Mouse (Mus musculus) T-cell, adult 66 days (primary cell): Measurements from ENCODE around the gene Map1b. TPM values are rescaled to one million over a fixed set of nuclear protein-coding genes. Genes with fewer than 3 reads are reported as not detected.

ENCODE experiments used
- total RNA-seq, 2 experiments: library from RNA; stranded (reverse); gene quantifications; 3 replicates in 1 of 2; 4 replicates in 1 of 2; pipeline ENCODE4 v1.2.4; 2023

Map1b gene
- not detected for total RNA-seq

DNA sequence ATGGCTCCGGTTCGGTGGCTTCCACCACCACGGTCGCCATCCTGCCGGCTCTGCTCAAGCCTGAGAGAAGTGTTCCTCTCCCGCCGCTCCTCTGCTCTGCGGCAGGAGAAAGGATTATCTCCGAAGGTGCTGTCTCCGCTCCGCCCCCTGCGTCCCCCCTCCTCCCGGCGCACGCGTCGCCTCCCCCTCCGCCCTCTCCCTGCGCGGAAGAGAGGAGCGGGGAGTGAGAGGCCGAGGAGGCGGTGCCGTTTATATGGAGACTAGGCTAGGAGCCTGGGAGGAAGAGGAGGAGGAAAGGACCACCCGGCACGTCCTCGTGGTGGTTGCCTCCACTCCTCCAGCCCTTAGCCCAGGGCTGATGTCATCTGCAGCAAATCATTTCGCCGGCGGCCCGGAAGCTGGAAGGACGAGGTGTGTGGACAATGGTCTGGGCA, at the start of gene Map1b:
TSS of gene Map1b (minus strand) at position 93 of the 434 bp plus-strand sequence.

Other genes starting within 250 kb of the Map1b start
- gene Ptcd2, start 171.8 kb downstream of the Map1b start, total RNA-seq, result 10 to 100 TPM; 38.6 to 42.2 TPM
- 10 to 100 TPM; 16.1 to 16.9 TPM for gene Mrps27, start 171.8 kb downstream of the Map1b start, total RNA-seq